Mouse (Mus musculus): ENCODE results near the gene Romo1. TPM values are rescaled to one million over a fixed set of nuclear protein-coding genes. Genes with fewer than 3 reads are reported as not detected.

Romo1 gene
- 15.3 TPM for polyA plus RNA-seq (2014; fragmentation: Illumina TruSeq; extraction: RNeasy Lipid Tissue Mini Kit (QIAGEN cat#74804); ENCODE audit: low read depth, low replicate concordance)

GRCm38 (mm10) chr2:156143953-156144724, at the start of gene Romo1, which contains the start of gene Nfs1:
TSS of gene Romo1 (plus strand) at chr2:156144039.
TSS of gene Nfs1 (minus strand) at chr2:156144186.

GRCm38 (mm10) chr2:156111358-156112079, 32.3 kb upstream of the Romo1 start, which contains the start of the genes Cpne1 and Rbm12:
TSS of gene Cpne1 (minus strand) at chr2:156111965.
TSS of gene Rbm12 (minus strand) at chr2:156111978.

GRCm38 (mm10) chr2:156126992-156127391, 16.8 kb upstream of the Romo1 start, which contains the start of gene Gm28036:
TSS of gene Gm28036 (minus strand) at chr2:156127092.

DNA sequence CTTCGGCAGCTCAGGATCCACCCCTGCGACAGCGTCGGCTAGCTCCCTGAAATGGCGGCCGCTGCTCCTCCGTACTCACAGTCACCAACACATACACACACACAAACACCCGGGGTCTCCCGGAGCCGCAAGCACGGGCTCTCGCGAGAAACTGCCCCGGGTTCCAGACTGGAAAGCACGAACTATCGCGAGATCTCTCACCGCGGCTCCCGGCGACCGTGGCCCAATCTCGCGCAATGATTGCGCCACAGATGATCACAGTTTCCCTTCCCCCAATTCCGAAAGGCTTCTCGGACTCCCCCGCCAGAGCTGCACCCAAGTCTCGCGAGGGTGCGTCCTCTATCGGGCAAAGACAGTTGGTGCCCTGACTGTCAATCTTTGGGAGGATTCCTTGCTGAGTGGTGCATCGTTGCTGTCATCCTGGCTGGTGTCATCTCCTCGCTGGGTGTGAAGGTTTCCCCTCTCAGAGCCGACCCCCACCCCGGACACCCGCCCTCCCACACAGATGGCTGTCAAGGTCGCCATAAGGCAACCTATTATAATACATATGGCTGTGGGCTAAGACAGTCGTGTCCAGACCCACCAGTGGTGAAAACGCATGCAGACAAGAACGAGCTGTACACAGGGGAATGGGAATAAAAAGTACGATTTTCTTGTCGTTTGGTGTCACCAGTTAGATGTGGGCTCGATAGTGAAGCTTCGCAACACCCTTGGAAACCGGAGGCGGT, 36.4 kb downstream of the Romo1 start, which contains the start of gene Rbm39:
Gene Rbm39, minus strand, starts transcription at position 145 of the 728 bp plus-strand sequence.

Other genes starting within 250 kb of the Romo1 start
- gene Uqcc1, start 213.7 kb upstream of the Romo1 start, polyA plus RNA-seq (2014; fragmentation: Illumina TruSeq; extraction: RNeasy Lipid Tissue Mini Kit (QIAGEN cat#74804); ENCODE audit: low read depth, low replicate concordance): 78.5 TPM
- not detected for gene Gm15557, start 203.3 kb upstream of the Romo1 start, polyA plus RNA-seq (2014; fragmentation: Illumina TruSeq; extraction: RNeasy Lipid Tissue Mini Kit (QIAGEN cat#74804); ENCODE audit: low read depth, low replicate concordance)
- gene Gdf5, start 198.7 kb upstream of the Romo1 start, polyA plus RNA-seq (2014; fragmentation: Illumina TruSeq; extraction: RNeasy Lipid Tissue Mini Kit (QIAGEN cat#74804); ENCODE audit: low read depth, low replicate concordance): not detected
- gene Cep250, start 187.6 kb upstream of the Romo1 start, polyA plus RNA-seq (2014; fragmentation: Illumina TruSeq; extraction: RNeasy Lipid Tissue Mini Kit (QIAGEN cat#74804); ENCODE audit: low read depth, low replicate concordance): 1.3 TPM
- 1.7 TPM for gene 6430550D23Rik, start 136.1 kb upstream of the Romo1 start, polyA plus RNA-seq (2014; fragmentation: Illumina TruSeq; extraction: RNeasy Lipid Tissue Mini Kit (QIAGEN cat#74804); ENCODE audit: low read depth, low replicate concordance)
- 11.2 TPM for gene Ergic3, start 136.0 kb upstream of the Romo1 start, polyA plus RNA-seq (2014; fragmentation: Illumina TruSeq; extraction: RNeasy Lipid Tissue Mini Kit (QIAGEN cat#74804); ENCODE audit: low read depth, low replicate concordance)
- not detected for gene Fer1l4, start 91.1 kb upstream of the Romo1 start, polyA plus RNA-seq (2014; fragmentation: Illumina TruSeq; extraction: RNeasy Lipid Tissue Mini Kit (QIAGEN cat#74804); ENCODE audit: low read depth, low replicate concordance)
- 0.16 TPM for gene Spag4, start 78.9 kb upstream of the Romo1 start, polyA plus RNA-seq (2014; fragmentation: Illumina TruSeq; extraction: RNeasy Lipid Tissue Mini Kit (QIAGEN cat#74804); ENCODE audit: low read depth, low replicate concordance)
- 34.0 TPM for gene Cpne1, start 32.1 kb upstream of the Romo1 start, polyA plus RNA-seq (2014; fragmentation: Illumina TruSeq; extraction: RNeasy Lipid Tissue Mini Kit (QIAGEN cat#74804); ENCODE audit: low read depth, low replicate concordance)
- 16.5 TPM for gene Rbm12, start 32.1 kb upstream of the Romo1 start, polyA plus RNA-seq (2014; fragmentation: Illumina TruSeq; extraction: RNeasy Lipid Tissue Mini Kit (QIAGEN cat#74804); ENCODE audit: low read depth, low replicate concordance)
- gene Gm28036, start 16.9 kb upstream of the Romo1 start, polyA plus RNA-seq (2014; fragmentation: Illumina TruSeq; extraction: RNeasy Lipid Tissue Mini Kit (QIAGEN cat#74804); ENCODE audit: low read depth, low replicate concordance): 10.1 TPM
- 185 TPM for gene Nfs1, start 147 bp downstream of the Romo1 start, polyA plus RNA-seq (2014; fragmentation: Illumina TruSeq; extraction: RNeasy Lipid Tissue Mini Kit (QIAGEN cat#74804); ENCODE audit: low read depth, low replicate concordance)
- 423 TPM for gene Rbm39, start 36.2 kb downstream of the Romo1 start, polyA plus RNA-seq (2014; fragmentation: Illumina TruSeq; extraction: RNeasy Lipid Tissue Mini Kit (QIAGEN cat#74804); ENCODE audit: low read depth, low replicate concordance)
- 31.1 TPM for gene Phf20, start 52.4 kb downstream of the Romo1 start, polyA plus RNA-seq (2014; fragmentation: Illumina TruSeq; extraction: RNeasy Lipid Tissue Mini Kit (QIAGEN cat#74804); ENCODE audit: low read depth, low replicate concordance)
- gene Cnbd2, start 168.3 kb downstream of the Romo1 start, polyA plus RNA-seq (2014; fragmentation: Illumina TruSeq; extraction: RNeasy Lipid Tissue Mini Kit (QIAGEN cat#74804); ENCODE audit: low read depth, low replicate concordance): 2.0 TPM
- gene Scand1, start 168.7 kb downstream of the Romo1 start, polyA plus RNA-seq (2014; fragmentation: Illumina TruSeq; extraction: RNeasy Lipid Tissue Mini Kit (QIAGEN cat#74804); ENCODE audit: low read depth, low replicate concordance): not detected

All from kidney, adult 10 weeks (tissue).